Mouse (Mus musculus) bone marrow macrophage, adult 2 months (primary cell): Measurements from ENCODE around the gene Ube2h.

Experiments used
- CTCF ChIP-seq: IDR thresholded peaks from 2 replicates; pipeline ENCODE4 v1.5.1; 2012; ENCODE audit warnings: low read depth, mild to moderate bottlenecking, low read length, moderate library complexity
- POLR2A ChIP-seq: IDR thresholded peaks from 2 replicates; pipeline ENCODE4 v1.6.1; 2012; ENCODE audit warnings: mild to moderate bottlenecking, low read depth, low read length, borderline replicate concordance

DNA sequence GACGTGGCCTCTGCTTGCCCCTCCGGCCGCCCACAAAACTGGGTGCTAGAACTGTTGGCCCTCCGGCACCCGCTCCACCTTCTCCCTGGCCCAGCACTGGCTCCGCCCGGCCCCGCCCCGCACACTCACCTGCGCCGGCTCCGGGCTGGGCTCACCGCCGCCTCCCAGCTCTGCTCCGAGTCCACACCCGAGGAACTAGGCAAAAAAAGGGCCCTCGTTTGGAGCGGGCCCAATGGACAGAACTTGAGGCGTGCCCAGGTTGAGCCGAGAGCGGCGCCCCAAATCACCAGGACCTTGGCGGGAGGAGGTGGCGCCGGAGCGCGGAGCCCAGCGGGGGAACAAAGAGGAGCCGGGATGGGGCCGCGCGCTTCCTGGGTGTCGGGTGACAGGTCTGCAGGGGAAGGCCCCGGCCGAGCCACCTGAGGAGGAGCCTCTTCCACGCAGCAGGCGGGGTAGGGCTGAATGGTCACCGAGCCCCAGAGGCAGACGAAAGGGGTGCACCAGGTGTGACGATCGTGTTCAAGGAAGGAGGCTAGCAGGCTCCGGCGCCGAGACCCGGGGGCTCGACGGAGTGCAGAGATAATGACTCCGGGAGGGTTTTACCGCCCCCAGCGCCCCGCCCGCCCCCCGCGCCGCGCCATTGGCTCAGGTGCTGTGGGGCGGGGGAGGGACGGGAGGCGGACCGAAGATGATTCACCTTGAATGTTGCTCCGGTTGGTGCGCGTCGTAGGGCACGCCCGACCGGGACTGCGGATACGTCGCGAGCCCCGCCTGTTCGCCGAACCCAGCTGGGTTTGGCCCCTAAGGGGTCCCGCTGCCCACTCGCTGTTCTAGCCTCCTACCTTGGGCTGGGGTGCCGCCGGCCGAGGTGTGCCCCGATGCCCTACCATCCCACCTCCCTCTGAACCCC is 130.5 kb downstream of the Ube2h start:
- TF ChIP-seq CTCF (no peak), POLR2A (no peak)
